ENCODE assay signal across 17 mouse cellular contexts in genomic region chr6:27885786-27886185, GRCm38 (mm10).
DNase-seq lines count a peak whose midpoint lies in the region.
"Had no signal": no experiment of that assay in that cellular context is flagged by ENCODE, and none has a peak within 500 bp of the region (broad histone marks: within the 10 kb centered on the region; RNA-seq: fewer than 3 reads in every experiment).

No protein-coding gene starts in this region.

- peak; percentile 33 to 39 for DNase-seq in frontal cortex, adult 2 months (ENCODE audit: extremely low spot score in 1 of 2, low spot score in 1 of 2)
- DNase-seq in frontal cortex, postnatal 25 days (ENCODE audit: low spot score in 2 of 2), result no peak
- DNase-seq in left cerebral cortex, adult 11 months (ENCODE audit: low spot score), result peak; percentile 6
- DNase-seq in left cerebral cortex, postnatal 10 days (ENCODE audit: extremely low spot score in 1 of 2, low spot score in 2 of 2), result no peak
- peak; percentile 5 for DNase-seq in right cerebral cortex, postnatal 25 days
- no peak for DNase-seq in right cerebral cortex, postnatal 10 days (ENCODE audit: low spot score in 2 of 2)
- DNase-seq in telencephalon, adult 2 months (ENCODE audit: low read depth, low spot score), result peak; percentile 72
- DNase-seq in adrenal gland, postnatal 10 days, result no peak
- DNase-seq: adrenal gland, adult 2 months; adrenal gland, postnatal 25 days; cerebellum, adult 18-20 months; cerebellum, adult 9-10 months; cerebellum, postnatal 14 days; gastrocnemius, postnatal 25 days; heart, adult 18-20 months; heart, postnatal 10 days; heart, postnatal 36 days had no signal

- intact Hi-C loops in left cerebral cortex, postnatal 10 days (cut with DNase I), result no loop called here

Comparison
In these comparisons a context has a peak if more than half of its experiments do, and no peak if none do; other contexts are left out.
1. DNase-seq: peak in frontal cortex, adult 2 months (2 of 2), left cerebral cortex, adult 11 months (single experiment), right cerebral cortex, postnatal 25 days (single experiment) and telencephalon, adult 2 months (single experiment); none in frontal cortex, postnatal 25 days (0 of 2), left cerebral cortex, postnatal 10 days (0 of 2), right cerebral cortex, postnatal 10 days (0 of 2) and adrenal gland, postnatal 10 days (single experiment).